Comparison of ENCODE assay signal across 19 mouse cellular contexts in genomic region chr3:30723179-30723578, GRCm38 (mm10). TPM values are rescaled to one million over a fixed set of nuclear protein-coding genes. Genes with fewer than 3 reads are reported as not detected.
DNase-seq lines count a peak whose midpoint lies in the region; ATAC-seq and TF ChIP-seq lines count a peak whose summit lies in the region.
"Had no signal": no experiment of that assay in that cellular context is flagged by ENCODE, and none has a peak within 500 bp of the region (broad histone marks: within the 10 kb centered on the region; RNA-seq: fewer than 3 reads in every experiment).

No protein-coding gene starts in this region.

- H3K4me3 ChIP-seq in embryonic facial prominence, embryonic 14.5 days (ENCODE audit: low read depth, low read length), result no peak overlapping the region
- no peak overlapping the region for H3K4me3 ChIP-seq in embryonic facial prominence, embryonic 10.5 days
- no peak overlapping the region for H3K4me3 ChIP-seq in forebrain, embryonic 10.5 days
- H3K4me3 ChIP-seq: erythroblast, embryonic 14.5 days; liver, embryonic 13.5 days; midbrain, embryonic 10.5 days; neural tube, embryonic 12.5 days had no signal

- TF ChIP-seq CTCF in brain, embryonic 14.5 days (IDR thresholded peaks at IDR 0.05; ENCODE audit: borderline replicate concordance, extremely low read depth, insufficient read depth, insufficient read length), result no peak

- no peak for TF ChIP-seq POLR2A in brain, embryonic 14.5 days (IDR thresholded peaks at IDR 0.05; ENCODE audit: borderline replicate concordance, extremely low read depth, insufficient read depth, insufficient read length, poor library complexity, severe bottlenecking)

- H3K36me3 ChIP-seq in embryonic facial prominence, embryonic 14.5 days (ENCODE audit: control insufficient read depth, insufficient read depth, low read length), result no peaks in the 10 kb centered on the region
- H3K36me3 ChIP-seq in embryonic facial prominence, embryonic 10.5 days (replicated peaks), result no peaks in the 10 kb centered on the region
- H3K36me3 ChIP-seq in forebrain, embryonic 10.5 days (replicated peaks), result no peaks in the 10 kb centered on the region
- H3K36me3 ChIP-seq: liver, embryonic 13.5 days; midbrain, embryonic 10.5 days; neural tube, embryonic 12.5 days had no signal

- no peaks in the 10 kb centered on the region for H3K27me3 ChIP-seq in embryonic facial prominence, embryonic 14.5 days (replicated peaks; ENCODE audit: control insufficient read depth, insufficient read depth, low read length)
- H3K27me3 ChIP-seq in embryonic facial prominence, embryonic 10.5 days (replicated peaks; ENCODE audit: low read depth, poor library complexity, severe bottlenecking), result no peaks in the 10 kb centered on the region
- no peaks in the 10 kb centered on the region for H3K27me3 ChIP-seq in forebrain, embryonic 10.5 days (ENCODE audit: poor library complexity, severe bottlenecking)
- H3K27me3 ChIP-seq: liver, embryonic 13.5 days; neural tube, embryonic 12.5 days had no signal

- intact Hi-C loops in left cerebral cortex, postnatal 4 days (cut with DNase I), result no loop called here

- no peak overlapping the region for H3K4me2 ChIP-seq in embryonic facial prominence, embryonic 14.5 days (ENCODE audit: low read depth, low read length)
- H3K4me2 ChIP-seq: heart, embryonic 11.5 days; liver, embryonic 13.5 days; neural tube, embryonic 12.5 days had no signal

- no peak overlapping the region for H3K27ac ChIP-seq in embryonic facial prominence, embryonic 14.5 days (replicated peaks; ENCODE audit: low read depth, low read length)
- no peak overlapping the region for H3K27ac ChIP-seq in embryonic facial prominence, embryonic 10.5 days (replicated peaks)
- H3K27ac ChIP-seq in forebrain, embryonic 10.5 days, result no peak overlapping the region
- H3K27ac ChIP-seq: liver, embryonic 13.5 days; midbrain, embryonic 10.5 days; neural tube, embryonic 12.5 days had no signal

- H3K9me3 ChIP-seq in embryonic facial prominence, embryonic 14.5 days (ENCODE audit: control insufficient read depth, low read length), result no peaks in the 10 kb centered on the region
- no peaks in the 10 kb centered on the region for H3K9me3 ChIP-seq in embryonic facial prominence, embryonic 10.5 days
- H3K9me3 ChIP-seq in forebrain, embryonic 10.5 days, result no peaks in the 10 kb centered on the region
- H3K9me3 ChIP-seq: liver, embryonic 13.5 days; midbrain, embryonic 10.5 days; neural tube, embryonic 12.5 days had no signal

- peak; percentile 51 for DNase-seq in embryonic facial prominence, embryonic 14.5 days (ENCODE audit: low spot score)
- no peak for DNase-seq in embryonic facial prominence, embryonic 10.5 days (ENCODE audit: low spot score)
- DNase-seq in left cerebral cortex, postnatal 4 days, result peak; percentile 16
- no peak for DNase-seq in left cerebral cortex, adult 8-10 months (ENCODE audit: low spot score in 2 of 2)
- peak; percentile 11 for DNase-seq in brain, embryonic 14.5 days (ENCODE audit: low read depth)
- DNase-seq in lung, postnatal 10 days, result peak; percentile 43
- no peak for DNase-seq in forebrain, embryonic 10.5 days (ENCODE audit: extremely low spot score, low spot score)
- no peak for DNase-seq in thymus, adult 18-20 months
- DNase-seq: adrenal gland, postnatal 25 days; kidney, postnatal 25 days; liver, embryonic 13.5 days; retina, postnatal 1 day had no signal

- H3K4me1 ChIP-seq in embryonic facial prominence, embryonic 14.5 days (ENCODE audit: control insufficient read depth, insufficient read depth, low read length), result no peaks in the 10 kb centered on the region
- no peaks in the 10 kb centered on the region for H3K4me1 ChIP-seq in embryonic facial prominence, embryonic 10.5 days
- no peaks in the 10 kb centered on the region for H3K4me1 ChIP-seq in forebrain, embryonic 10.5 days
- H3K4me1 ChIP-seq: liver, embryonic 13.5 days; midbrain, embryonic 10.5 days; neural tube, embryonic 12.5 days had no signal

- no peak overlapping the region for H3K9ac ChIP-seq in embryonic facial prominence, embryonic 14.5 days (ENCODE audit: low read depth, low read length)
- H3K9ac ChIP-seq: liver, embryonic 13.5 days; neural tube, embryonic 12.5 days had no signal

- peak; percentile 65; the same call in 1 of the 2 replicates for ATAC-seq in embryonic facial prominence, embryonic 14.5 days (ENCODE audit: low read depth)

- WGBS in embryonic facial prominence, embryonic 14.5 days, result 45% methylated on average over 5 of the region's 5 CpGs
- WGBS in embryonic facial prominence, embryonic 10.5 days, result 61% methylated on average over 5 of the region's 5 CpGs
- 74% methylated on average over 5 of the region's 5 CpGs for WGBS in forebrain, embryonic 10.5 days

RNA-seq across cellular contexts. Expression of gene Samd7, which starts 22.9 kb away (rescaled TPM):
- polyA plus RNA-seq in embryonic facial prominence, embryonic 14.5 days (2014; fragmentation: Nextera tagmentation; extraction: Ambion mirVana), result not detected in 2 replicates
- polyA plus RNA-seq in embryonic facial prominence, embryonic 10.5 days (2016; fragmentation: Nextera tagmentation; extraction: Ambion mirVana), result not detected in 2 replicates
- under 1 TPM in 1 of 2 experiments, not detected in 1; 0.22 TPM for total RNA-seq in left cerebral cortex, postnatal 4 days (2021)
- total RNA-seq in left cerebral cortex, adult 8-10 months (2022), result under 1 TPM in 1 of 4 experiments, not detected in 3; 0.27 TPM
- 0.04 and 0.08 TPM in 2 replicates for polyA plus RNA-seq in brain, embryonic 14.5 days (2012; rRNA removed)
- polyA plus RNA-seq in forebrain, embryonic 10.5 days (2016; fragmentation: Nextera tagmentation; extraction: Ambion mirVana), result not detected in 2 replicates
- total RNA-seq: adrenal gland, postnatal 25 days; hematopoietic stem cell, adult 5-6 weeks; MEL had no signal
- polyA plus RNA-seq: erythroblast, embryonic 14.5 days; heart, embryonic 11.5 days; midbrain, embryonic 10.5 days; neural tube, embryonic 12.5 days had no signal

RNA-seq across cellular contexts. Expression of gene Lrrc31, which starts 23.5 kb away (rescaled TPM):
- 0.54 and 0.85 TPM in 2 replicates for polyA plus RNA-seq in embryonic facial prominence, embryonic 14.5 days (2014; fragmentation: Nextera tagmentation; extraction: Ambion mirVana)
- not detected in 2 replicates for polyA plus RNA-seq in embryonic facial prominence, embryonic 10.5 days (2016; fragmentation: Nextera tagmentation; extraction: Ambion mirVana)
- not detected for total RNA-seq in left cerebral cortex, postnatal 4 days (2021)
- total RNA-seq in left cerebral cortex, adult 8-10 months (2022), result not detected
- not detected in 2 replicates for polyA plus RNA-seq in brain, embryonic 14.5 days (2012; rRNA removed)
- not detected in 2 replicates for polyA plus RNA-seq in forebrain, embryonic 10.5 days (2016; fragmentation: Nextera tagmentation; extraction: Ambion mirVana)
- total RNA-seq: adrenal gland, postnatal 25 days; hematopoietic stem cell, adult 5-6 weeks; MEL had no signal
- polyA plus RNA-seq: cortical plate, adult 2 months; erythroblast, embryonic 14.5 days; heart, embryonic 11.5 days; liver, embryonic 13.5 days; midbrain, embryonic 10.5 days; neural tube, embryonic 12.5 days had no signal

Comparison
In these comparisons a context has a peak if more than half of its experiments do, and no peak if none do; other contexts are left out.
1. DNase-seq: peak in embryonic facial prominence, embryonic 14.5 days (single experiment), left cerebral cortex, postnatal 4 days (single experiment), brain, embryonic 14.5 days (single experiment) and lung, postnatal 10 days (single experiment); none in embryonic facial prominence, embryonic 10.5 days (single experiment), left cerebral cortex, adult 8-10 months (0 of 2), forebrain, embryonic 10.5 days (single experiment) and thymus, adult 18-20 months (0 of 2).